Mouse (Mus musculus) heart, postnatal 0 days (tissue): Measurements from ENCODE around the gene Tmem107. TPM values are rescaled to one million over a fixed set of nuclear protein-coding genes. Genes with fewer than 3 reads are reported as not detected.

ENCODE experiments used
- ATAC-seq: fragments of 200-750 bp; cut with Nextera tagmentation; 2 replicates; pipeline ENCODE4 v1.8.0; 2017; ENCODE audit warnings: low read depth, moderate number of reproducible peaks, moderate library complexity; ENCODE audit not compliant: insufficient read depth
- DNase-seq: peaks from one replicate; pipeline ENCODE4 v3.0.0-alpha.2; 2016; ENCODE audit warnings: low spot score
- H3K27ac ChIP-seq: fragments of 300-500 bp; sonication (generic); 2 replicates; pipeline ENCODE4 v1.5.1; 2014; ENCODE audit warnings: low read depth, mild to moderate bottlenecking
- H3K27me3 ChIP-seq: fragments of 300-500 bp; sonication (generic); 2 replicates; pipeline ENCODE4 v1.6.1; 2014; ENCODE audit warnings: low read length, mixed read lengths; ENCODE audit not compliant: control insufficient read depth, insufficient read depth
- H3K36me3 ChIP-seq: fragments of 300-500 bp; sonication (generic); replicated peaks from 2 replicates; pipeline ENCODE4 v1.6.1; 2014; ENCODE audit warnings: low read length, mixed read lengths; ENCODE audit not compliant: control insufficient read depth, insufficient read depth
- H3K4me1 ChIP-seq: fragments of 300-500 bp; sonication (generic); 2 replicates; pipeline ENCODE4 v1.6.1; 2014; ENCODE audit warnings: antibody characterized with exemption; ENCODE audit not compliant: control insufficient read depth, insufficient read depth
- H3K4me2 ChIP-seq: fragments of 300-500 bp; sonication (generic); 2 replicates; pipeline ENCODE4 v1.6.1; 2014; ENCODE audit warnings: low read depth, mild to moderate bottlenecking, low read length, moderate library complexity
- H3K4me3 ChIP-seq: fragments of 300-500 bp; sonication (generic); 2 replicates; pipeline ENCODE4 v1.5.1; 2014; ENCODE audit warnings: low read depth, low read length
- H3K9ac ChIP-seq: fragments of 300-500 bp; sonication (generic); replicated peaks from 2 replicates; pipeline ENCODE4 v1.6.1; 2014; ENCODE audit warnings: low read depth, low read length, mixed read lengths
- H3K9me3 ChIP-seq: fragments of 300-500 bp; sonication (generic); replicated peaks from 2 replicates; pipeline ENCODE4 v1.6.1; 2016; ENCODE audit warnings: low read length; ENCODE audit not compliant: control insufficient read depth
- CTCF ChIP-seq: IDR thresholded peaks from 2 replicates; pipeline ENCODE4 v1.5.1; 2016; ENCODE audit warnings: antibody characterized with exemption, control low read depth, low read depth
- EP300 ChIP-seq: IDR thresholded peaks from 2 replicates; pipeline ENCODE4 v1.6.1; 2016; ENCODE audit warnings: antibody characterized with exemption, low read depth
- WGBS: fragments of 180-500 bp; shearing (Covaris S2); extraction: QIAGEN DNeasy Blood & Tissue Kit; methylation state at CpG from one replicate; pipeline ENCODE4 v1.1.7; 2014; 5-methylcytosine and 5-hydroxymethylcytosine counted together
- polyA plus RNA-seq: library from polyadenylated mRNA; unstranded; fragments of >200 nt; fragmentation: Nextera tagmentation; extraction: Ambion mirVana; gene quantifications from 2 replicates; pipeline ENCODE4 v1.2.1, GENCODE M21; 2015
- total RNA-seq: library from RNA; depleted of rRNA; stranded (reverse); fragments of >200 nt; gene quantifications from 2 replicates; pipeline ENCODE4 v1.2.3, GENCODE M21; 2014; ENCODE audit warnings: low replicate concordance; rRNA removed

Tmem107 gene
- total RNA-seq = 10.9 and 25.5 TPM in 2 replicates
- polyA plus RNA-seq = 18.3 and 24.3 TPM in 2 replicates

DNA sequence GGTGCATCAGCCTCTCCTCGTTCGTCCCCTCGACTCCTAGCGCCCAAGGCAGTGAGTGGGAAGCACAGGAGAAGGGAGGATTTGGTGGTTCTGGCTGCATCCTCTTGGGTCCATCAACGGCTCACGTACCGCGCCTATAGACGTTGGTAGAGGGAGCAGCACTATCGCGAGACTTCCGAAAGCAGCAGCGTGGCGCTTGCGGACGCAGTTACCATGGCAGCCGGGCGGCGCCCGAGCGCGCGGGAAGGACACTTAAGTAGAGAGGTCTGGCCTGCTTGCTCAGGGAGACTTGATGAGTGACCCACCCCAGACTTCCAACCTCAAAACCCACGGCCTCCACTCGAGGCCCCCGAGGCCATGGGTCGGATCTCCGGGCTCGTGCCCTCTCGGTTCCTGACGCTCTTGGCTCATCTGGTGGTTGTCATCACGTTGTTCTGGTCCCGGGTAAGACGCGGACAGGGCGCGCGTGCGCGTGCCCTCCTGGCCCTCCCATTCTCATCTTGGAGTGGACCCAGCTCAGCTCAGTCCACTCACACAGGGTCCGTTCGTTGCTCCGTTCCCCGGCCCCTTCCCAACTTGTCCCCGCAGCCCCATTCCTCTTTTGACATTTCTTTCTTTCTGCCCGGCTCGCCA is at the start of gene Tmem107:
Gene Tmem107, plus strand, starts transcription at position 217 of the 633 bp plus-strand sequence.
- Histone ChIP-seq H3K4me3 (peak within 1 kb of the TSS; percentile 61), H3K9me3 (no peaks in the 10 kb centered on the region), H3K9ac (peak within 1 kb of the TSS; percentile 70), H3K4me2 (peak within 1 kb of the TSS; percentile 89), H3K27ac (peak within 1 kb of the TSS; percentile 82), H3K27me3 (no peaks in the 10 kb centered on the region), H3K36me3 (no peaks in the 10 kb centered on the region), H3K4me1 (peaks cover 22% of the 10 kb centered on the region)
- peak; percentile 94 for DNase-seq
- WGBS = under 1% methylated on average over 47 of the region's 47 CpGs
- TF ChIP-seq EP300 (peak; percentile 89), CTCF (no peak)
- ATAC-seq = peak; percentile 73

DNA sequence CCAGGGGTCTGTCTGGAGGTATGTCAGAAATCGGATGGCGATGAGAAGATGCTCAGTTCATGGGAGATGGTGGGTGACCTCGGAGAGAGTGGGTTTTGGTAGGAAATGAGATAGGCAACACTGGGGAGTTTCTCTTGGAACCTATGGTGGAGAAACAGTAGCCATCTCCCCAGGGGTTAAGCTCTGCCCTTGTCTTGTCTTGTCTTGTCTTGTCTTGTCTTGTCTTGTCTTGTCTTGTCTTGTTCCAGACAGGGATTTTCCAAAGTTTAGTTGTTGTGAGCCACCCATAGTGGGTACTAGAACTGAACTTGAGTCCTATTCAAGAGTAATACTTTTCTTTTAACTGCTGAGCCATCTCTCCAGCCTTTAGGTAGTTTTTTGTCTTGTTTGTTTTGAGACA is 44.0 kb upstream of the Tmem107 start:
- Histone ChIP-seq H3K9ac (no peak overlapping the region), H3K4me2 (no peak overlapping the region), H3K9me3 (no peaks in the 10 kb centered on the region), H3K4me3 (no peak overlapping the region), H3K36me3 (peaks cover 99% of the 10 kb centered on the region), H3K27me3 (no peaks in the 10 kb centered on the region), H3K27ac (no peak overlapping the region), H3K4me1 (no peaks in the 10 kb centered on the region)
- no peak for DNase-seq
- TF ChIP-seq CTCF = no peak
- no peak for TF ChIP-seq EP300
- WGBS = 93% methylated on average over 3 of the region's 3 CpGs
- ATAC-seq = no peak

DNA sequence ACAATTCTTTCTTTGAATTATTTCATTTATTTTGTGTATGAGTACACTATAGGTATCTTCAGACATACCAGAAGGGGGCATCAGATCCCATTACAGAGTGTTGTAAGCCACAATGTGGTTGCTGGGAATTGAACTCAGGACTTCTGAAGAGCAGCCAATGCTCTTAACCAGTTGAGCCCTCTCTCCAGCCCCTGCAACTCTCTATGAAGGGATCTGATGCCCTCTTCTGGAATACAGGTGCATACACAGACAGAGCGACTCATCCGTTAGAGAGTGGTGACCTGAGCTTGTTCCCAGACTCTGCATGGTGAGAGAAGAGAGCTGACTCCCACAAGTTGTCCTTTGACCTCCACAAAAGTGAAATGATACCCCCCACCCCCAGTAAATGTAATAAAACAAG is 41.8 kb upstream of the Tmem107 start:
- no peaks in the 10 kb centered on the region for H3K27me3 ChIP-seq
- H3K27ac ChIP-seq = no peak overlapping the region
- H3K36me3 ChIP-seq = peaks cover 95% of the 10 kb centered on the region
- 70% methylated on average over 2 of the region's 2 CpGs for WGBS
- peak; percentile 23; the same call in 1 of the 2 replicates for TF ChIP-seq CTCF
- TF ChIP-seq EP300 = no peak
- no peak for DNase-seq
- no peak overlapping the region for H3K9ac ChIP-seq
- H3K4me2 ChIP-seq = no peak overlapping the region
- H3K4me3 ChIP-seq = no peak overlapping the region
- no peaks in the 10 kb centered on the region for H3K9me3 ChIP-seq
- no peak for ATAC-seq
- no peaks in the 10 kb centered on the region for H3K4me1 ChIP-seq

DNA sequence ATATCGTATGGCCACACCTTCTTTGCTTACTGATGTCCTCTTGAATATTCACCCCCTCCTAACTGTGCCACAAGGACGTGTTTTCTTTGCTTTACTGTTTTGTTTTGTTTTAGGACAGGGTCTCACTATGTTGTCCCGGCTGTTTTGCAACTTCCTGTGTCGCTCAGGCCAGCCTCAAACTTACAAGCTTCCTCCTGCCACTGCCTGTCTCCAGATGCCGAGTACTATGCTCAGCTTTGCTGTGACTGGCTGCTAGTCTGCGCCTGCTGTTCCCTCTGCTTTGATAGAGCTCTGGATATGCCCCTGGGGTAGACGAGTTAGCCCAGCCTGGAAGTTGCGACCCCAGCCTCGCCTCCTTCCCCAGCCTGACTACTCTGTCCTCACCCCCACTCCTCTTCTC is 37.1 kb upstream of the Tmem107 start:
- ATAC-seq (no peak), DNase-seq (no peak)
- Histone ChIP-seq H3K4me1 (no peaks in the 10 kb centered on the region), H3K4me2 (no peak overlapping the region), H3K9ac (no peak overlapping the region), H3K4me3 (no peak overlapping the region), H3K9me3 (no peaks in the 10 kb centered on the region), H3K27me3 (no peaks in the 10 kb centered on the region), H3K27ac (no peak overlapping the region), H3K36me3 (peaks cover 61% of the 10 kb centered on the region)
- TF ChIP-seq EP300 (no peak), CTCF (no peak)
- WGBS = 72% methylated on average over 9 of the region's 9 CpGs

DNA sequence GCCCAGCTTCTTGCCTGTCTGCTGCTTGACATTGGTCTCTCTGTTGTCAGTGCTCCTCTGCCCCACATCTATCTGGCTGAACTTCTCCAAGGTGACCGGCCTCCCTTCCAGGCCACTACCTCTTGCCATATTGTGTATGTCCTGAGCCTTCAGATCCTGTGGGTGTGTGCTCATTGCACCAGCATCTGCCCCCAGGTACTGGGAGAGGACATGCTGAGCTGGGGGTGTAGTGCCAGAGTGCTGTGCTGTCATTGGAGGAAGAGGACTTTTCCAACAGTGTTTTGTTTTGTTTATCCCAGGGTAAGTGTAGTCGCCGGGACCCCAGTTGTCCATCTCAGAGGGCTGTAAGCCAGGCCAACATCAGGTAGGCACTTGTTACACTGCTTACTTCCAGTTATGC is 36.0 kb upstream of the Tmem107 start:
- no peaks in the 10 kb centered on the region for H3K9me3 ChIP-seq
- DNase-seq = no peak
- ATAC-seq = no peak

More for the DNA sequence above, 36.0 kb upstream of the Tmem107 start:
- no peak overlapping the region for H3K27ac ChIP-seq
- H3K4me1 ChIP-seq = 0 out of 2 replicates have a peak, but pooled peaks cover 4% of the 10 kb centered on the region
- no peak overlapping the region for H3K4me3 ChIP-seq
- H3K4me2 ChIP-seq = no peak overlapping the region
- 91% methylated on average over 3 of the region's 3 CpGs for WGBS
- peaks cover 52% of the 10 kb centered on the region for H3K36me3 ChIP-seq
- H3K27me3 ChIP-seq = no peaks in the 10 kb centered on the region
- no peak overlapping the region for H3K9ac ChIP-seq
- TF ChIP-seq CTCF (no peak), EP300 (no peak)
